Mouse (Mus musculus): ENCODE data around the gene Gimap5. TPM values are rescaled to one million over a fixed set of nuclear protein-coding genes. Genes with fewer than 3 reads are reported as not detected.

Gimap5 gene
- polyA plus RNA-seq, 1 experiment from 2014 or later = 1.9 TPM

DNA sequence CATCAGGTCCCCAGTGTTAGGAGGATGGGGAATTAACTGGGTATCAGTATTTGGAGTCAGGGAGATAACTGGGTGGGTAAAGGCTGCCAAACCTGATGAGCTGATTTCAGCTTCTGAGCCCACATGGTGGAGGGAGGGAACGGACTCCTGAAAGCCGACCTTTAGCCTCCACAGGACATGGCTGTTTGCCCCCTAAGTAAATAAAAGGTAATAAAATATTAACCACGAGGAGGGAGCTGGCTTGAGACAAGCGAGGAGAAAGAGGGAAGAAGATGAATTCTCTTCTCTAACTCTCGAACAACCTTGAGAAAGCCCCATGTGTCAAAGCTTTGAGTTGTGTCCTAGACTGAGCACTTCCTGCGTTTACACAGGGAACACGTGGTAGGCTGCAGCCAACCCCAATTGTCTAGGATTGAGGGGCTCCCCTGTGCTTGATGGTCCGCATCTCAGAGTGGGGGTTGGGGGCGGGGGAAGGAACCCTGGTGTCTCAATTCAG lies 4.2 kb upstream of the Gimap5 start:
- 23% methylated on average over 9 of the region's 9 CpGs for WGBS
- H3K9ac ChIP-seq = peak overlapping the region; percentile 79; the same call in 1 of the 2 replicates
- peak overlapping the region; percentile 55 for H3K4me3 ChIP-seq
- no peak overlapping the region for H3K27ac ChIP-seq
- H3K9me3 ChIP-seq = no peaks in the 10 kb centered on the region
- peaks cover 58% of the 10 kb centered on the region for H3K27me3 ChIP-seq
- ATAC-seq (ENCODE audit: low FRiP score) = peak; percentile 65
- H3K4me1 ChIP-seq (replicated peaks) = peaks cover 17% of the 10 kb centered on the region
- H3K4me2 ChIP-seq = peak overlapping the region; percentile 86
- no peaks in the 10 kb centered on the region for H3K36me3 ChIP-seq

DNA sequence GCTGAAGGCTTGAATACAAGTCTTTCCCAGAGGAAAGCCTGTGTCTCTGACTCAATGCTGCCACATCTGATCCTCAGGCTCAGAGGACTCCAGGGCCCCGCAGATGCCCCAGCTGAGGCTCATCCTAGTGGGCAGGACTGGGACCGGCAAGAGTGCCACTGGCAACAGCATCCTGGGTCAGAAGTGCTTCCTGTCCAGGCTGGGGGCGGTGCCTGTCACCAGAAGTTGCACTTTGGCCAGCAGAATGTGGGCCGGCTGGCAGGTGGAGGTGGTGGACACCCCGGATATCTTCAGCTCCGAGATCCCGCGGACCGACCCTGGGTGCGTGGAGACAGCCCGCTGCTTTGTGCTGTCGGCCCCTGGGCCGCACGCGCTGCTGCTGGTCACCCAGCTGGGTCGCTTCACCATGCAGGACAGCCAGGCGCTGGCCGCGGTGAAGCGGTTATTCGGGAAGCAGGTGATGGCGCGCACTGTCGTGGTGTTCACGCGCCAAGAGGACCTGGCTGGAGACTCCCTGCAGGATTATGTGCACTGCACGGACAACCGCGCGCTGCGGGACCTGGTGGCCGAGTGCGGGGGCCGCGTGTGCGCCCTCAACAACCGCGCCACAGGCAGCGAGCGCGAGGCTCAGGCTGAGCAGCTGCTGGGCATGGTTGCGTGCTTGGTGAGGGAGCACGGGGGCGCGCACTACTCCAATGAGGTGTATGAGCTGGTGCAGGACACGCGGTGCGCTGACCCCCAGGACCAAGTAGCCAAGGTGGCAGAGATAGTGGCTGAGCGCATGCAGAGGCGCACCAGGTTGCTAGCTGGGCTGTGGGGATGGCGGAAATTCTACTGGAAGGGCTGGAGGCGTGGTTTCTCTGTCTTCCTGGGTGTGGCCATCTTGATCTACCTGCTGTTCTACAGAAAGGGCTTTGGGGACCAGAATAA lies 3.3 kb upstream of the Gimap5 start:
- H3K4me1 ChIP-seq (replicated peaks) = peaks cover 17% of the 10 kb centered on the region
- whole genome bisulfite sequencing = 4% methylated on average over 52 of the region's 52 CpGs
- no peaks in the 10 kb centered on the region for H3K36me3 ChIP-seq
- peak overlapping the region; percentile 86 for H3K4me2 ChIP-seq
- peaks cover 58% of the 10 kb centered on the region for H3K27me3 ChIP-seq
- peak overlapping the region; percentile 79 for H3K9ac ChIP-seq
- no peaks in the 10 kb centered on the region for H3K9me3 ChIP-seq
- H3K27ac ChIP-seq = 0 out of 2 replicates have a peak overlapping the region, but pooled peaks have one; percentile 23
- ATAC-seq (ENCODE audit: low FRiP score) = peak; percentile 73
- peak overlapping the region; percentile 55 for H3K4me3 ChIP-seq

DNA sequence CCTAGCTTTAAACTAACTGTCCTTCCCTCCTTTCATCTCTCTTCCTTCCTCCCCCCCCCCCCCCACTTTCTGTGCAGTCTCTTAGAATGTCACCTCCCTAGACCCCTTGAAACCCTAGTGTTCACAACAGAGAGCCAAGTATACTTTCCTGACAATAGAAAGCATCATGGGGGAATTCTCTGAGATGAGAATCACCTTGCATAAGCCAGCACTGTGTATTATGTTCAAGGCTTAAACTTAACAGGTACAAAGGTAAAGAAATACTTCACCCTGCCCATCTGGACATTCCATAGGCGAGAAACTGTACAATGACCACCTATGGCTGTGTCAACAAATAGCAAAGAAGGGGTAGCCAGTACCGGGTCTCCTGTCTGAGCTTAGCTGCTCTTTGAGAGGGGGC lies 507 bp upstream of the Gimap5 start:
- Histone ChIP-seq H3K27ac (no peak overlapping the region), H3K4me2 (no peak overlapping the region), H3K9me3 (no peaks in the 10 kb centered on the region), H3K36me3 (no peaks in the 10 kb centered on the region), H3K4me3 (no peak overlapping the region), H3K27me3 (peaks cover 52% of the 10 kb centered on the region), H3K9ac (no peak overlapping the region), H3K4me1 (replicated peaks) (peaks cover 17% of the 10 kb centered on the region)
- no peak for ATAC-seq (ENCODE audit: low FRiP score)
- 60% methylated on average over 2 of the region's 2 CpGs for WGBS

DNA sequence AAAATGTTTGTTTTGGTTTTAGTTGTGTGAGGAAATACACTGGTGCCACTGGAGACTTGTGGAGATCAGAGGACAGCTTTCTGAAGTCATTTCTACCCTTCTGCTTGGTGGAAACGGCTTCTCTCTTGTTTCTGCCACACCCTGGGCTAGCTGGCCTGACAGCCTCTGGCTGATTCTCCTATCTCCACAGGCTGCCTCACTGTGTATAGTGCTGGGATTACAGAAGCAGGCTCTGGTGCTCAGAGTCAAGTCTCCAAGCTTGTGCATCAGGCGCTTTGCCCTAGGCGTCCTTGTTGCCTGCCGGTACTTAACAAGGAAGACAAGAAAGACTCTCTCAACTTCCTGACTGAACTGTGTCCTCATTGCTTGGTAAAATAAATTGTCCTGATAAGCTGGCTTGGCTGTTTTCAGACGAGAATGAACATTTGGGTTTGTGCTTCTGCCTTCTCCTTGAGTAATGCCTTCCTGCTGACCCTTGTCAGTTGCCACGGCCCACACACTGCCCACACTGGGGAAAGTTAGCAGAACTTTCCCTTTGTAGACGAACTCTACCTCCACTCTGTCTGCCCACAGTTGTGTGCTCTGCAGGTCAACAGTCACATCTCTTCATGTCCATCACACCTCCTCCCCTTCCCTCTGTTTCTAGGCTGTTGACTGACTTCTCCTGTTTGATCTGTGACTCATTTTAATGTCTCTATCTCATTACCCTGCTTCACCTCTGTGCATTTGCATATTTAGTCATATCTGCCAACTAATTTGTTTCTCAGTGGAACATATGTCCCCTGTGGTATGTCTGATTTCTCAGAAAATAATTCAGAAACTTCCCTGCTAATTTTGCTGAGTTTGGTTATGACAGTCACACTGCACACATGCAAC lies 1.3 kb downstream of the Gimap5 start:
- no peaks in the 10 kb centered on the region for H3K36me3 ChIP-seq
- 72% methylated on average over 7 of the region's 7 CpGs for WGBS
- no peak overlapping the region for H3K4me2 ChIP-seq
- H3K9me3 ChIP-seq = no peaks in the 10 kb centered on the region
- no peak for ATAC-seq (ENCODE audit: low FRiP score)
- no peak overlapping the region for H3K9ac ChIP-seq
- no peak overlapping the region for H3K4me3 ChIP-seq
- peaks cover 9% of the 10 kb centered on the region for H3K4me1 ChIP-seq (replicated peaks)
- H3K27me3 ChIP-seq = peaks cover 34% of the 10 kb centered on the region
- H3K27ac ChIP-seq = no peak overlapping the region

DNA sequence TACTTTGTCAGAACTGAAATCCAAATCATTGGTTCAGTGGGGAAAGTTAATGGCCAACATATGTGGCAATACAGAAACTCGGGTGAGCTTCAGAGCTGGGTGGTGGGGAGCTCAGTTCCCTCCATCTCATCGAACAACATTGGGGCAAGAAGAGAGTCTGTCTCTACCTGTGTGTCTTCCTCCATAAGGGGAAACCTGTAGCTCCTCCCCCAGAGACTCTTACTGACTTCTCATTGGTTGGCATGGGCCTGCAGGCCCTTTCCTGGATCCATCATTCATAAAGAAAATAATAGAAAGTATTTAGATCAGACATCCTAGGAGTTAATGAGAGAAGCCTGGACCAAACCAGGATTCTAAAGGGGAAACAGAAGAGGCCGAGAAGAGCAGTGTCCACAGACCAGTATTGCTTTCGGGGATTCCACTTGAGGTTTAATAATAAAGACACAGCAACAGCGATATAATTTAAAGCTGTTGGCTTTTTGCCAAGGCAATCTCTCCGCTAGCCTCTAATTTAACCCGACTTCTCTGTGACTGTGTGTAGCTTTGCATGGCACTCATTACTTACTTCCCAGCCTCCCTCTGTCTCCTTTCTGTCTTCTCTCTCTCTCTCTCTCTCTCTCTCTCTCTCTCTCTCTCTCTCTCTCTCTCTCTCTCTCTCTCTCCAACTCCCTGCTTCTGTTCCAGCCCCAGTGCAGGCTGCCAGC lies 17.7 kb downstream of the Gimap5 start:
- H3K4me3 ChIP-seq = no peak overlapping the region
- H3K4me1 ChIP-seq (replicated peaks) = no peaks in the 10 kb centered on the region
- H3K9ac ChIP-seq = no peak overlapping the region
- H3K4me2 ChIP-seq = no peak overlapping the region
- no peaks in the 10 kb centered on the region for H3K36me3 ChIP-seq
- H3K27me3 ChIP-seq = no peaks in the 10 kb centered on the region
- ATAC-seq (ENCODE audit: low FRiP score) = no peak
- WGBS = 75% methylated on average over 7 of the region's 7 CpGs
- H3K27ac ChIP-seq = no peak overlapping the region
- no peaks in the 10 kb centered on the region for H3K9me3 ChIP-seq

DNA sequence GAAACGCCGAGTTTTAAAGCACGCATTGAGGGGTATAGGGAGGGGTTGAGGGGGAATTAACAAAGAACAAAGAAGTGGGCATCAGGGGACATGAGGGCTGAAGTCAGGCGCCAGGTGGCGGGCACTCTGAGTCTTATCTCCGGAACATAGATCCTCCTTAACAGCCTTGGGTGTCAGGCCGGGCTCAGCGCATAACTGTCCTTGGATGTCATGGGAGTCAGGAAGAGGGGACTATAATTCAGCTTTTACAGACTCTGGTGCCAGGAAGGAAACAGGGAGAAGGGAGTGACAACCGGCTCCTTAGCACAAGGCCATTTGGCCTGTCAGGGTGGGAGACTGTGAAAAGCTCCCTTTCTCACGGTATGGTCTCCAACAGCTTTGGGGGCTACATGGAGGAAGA lies 18.5 kb downstream of the Gimap5 start:
- WGBS = 97% methylated on average over 10 of the region's 10 CpGs
- H3K4me3 ChIP-seq = no peak overlapping the region
- no peaks in the 10 kb centered on the region for H3K27me3 ChIP-seq
- no peak overlapping the region for H3K9ac ChIP-seq
- H3K27ac ChIP-seq = no peak overlapping the region
- H3K4me1 ChIP-seq (replicated peaks) = no peaks in the 10 kb centered on the region
- no peaks in the 10 kb centered on the region for H3K9me3 ChIP-seq
- no peaks in the 10 kb centered on the region for H3K36me3 ChIP-seq
- no peak for ATAC-seq (ENCODE audit: low FRiP score)
- H3K4me2 ChIP-seq = no peak overlapping the region

DNA sequence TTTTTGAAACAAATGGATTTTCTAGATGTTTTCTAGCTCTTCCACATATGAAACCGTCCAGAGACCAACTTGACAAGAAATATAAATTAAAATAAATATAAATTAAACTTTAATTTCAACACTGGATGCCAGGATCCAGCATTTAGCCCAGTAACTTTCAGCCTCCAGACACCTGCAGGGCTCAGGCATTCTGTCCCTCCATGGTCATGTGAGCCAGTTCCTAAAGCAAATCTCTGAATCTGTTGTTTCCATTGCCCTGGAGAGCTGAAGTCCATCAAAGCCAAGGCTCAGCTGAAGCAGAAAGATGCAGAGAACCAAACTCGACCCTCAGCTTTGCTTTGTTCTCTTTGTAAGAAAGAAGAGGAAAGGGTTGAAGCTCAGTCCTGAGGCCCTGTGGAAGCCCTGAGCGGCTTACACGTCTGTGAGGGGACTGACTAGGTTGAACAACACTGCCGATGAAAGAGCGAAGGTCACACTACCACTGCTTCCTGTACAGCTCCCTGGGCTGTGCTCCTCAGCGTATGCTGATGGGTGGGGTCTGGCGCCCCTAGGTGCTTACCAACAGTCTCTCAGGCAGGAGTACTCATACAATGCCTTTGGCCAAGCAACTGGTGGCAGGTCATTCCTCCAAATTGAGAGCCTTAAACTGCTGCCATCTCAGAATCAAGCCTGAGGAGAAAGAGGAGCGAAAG lies 22.3 kb downstream of the Gimap5 start:
- Histone ChIP-seq H3K27me3 (no peaks in the 10 kb centered on the region), H3K4me3 (no peak overlapping the region), H3K9me3 (no peaks in the 10 kb centered on the region), H3K9ac (no peak overlapping the region), H3K36me3 (no peaks in the 10 kb centered on the region), H3K4me2 (no peak overlapping the region), H3K27ac (no peak overlapping the region), H3K4me1 (replicated peaks) (no peaks in the 10 kb centered on the region)
- ATAC-seq (ENCODE audit: low FRiP score) = no peak
- 76% methylated on average over 9 of the region's 9 CpGs for WGBS

DNA sequence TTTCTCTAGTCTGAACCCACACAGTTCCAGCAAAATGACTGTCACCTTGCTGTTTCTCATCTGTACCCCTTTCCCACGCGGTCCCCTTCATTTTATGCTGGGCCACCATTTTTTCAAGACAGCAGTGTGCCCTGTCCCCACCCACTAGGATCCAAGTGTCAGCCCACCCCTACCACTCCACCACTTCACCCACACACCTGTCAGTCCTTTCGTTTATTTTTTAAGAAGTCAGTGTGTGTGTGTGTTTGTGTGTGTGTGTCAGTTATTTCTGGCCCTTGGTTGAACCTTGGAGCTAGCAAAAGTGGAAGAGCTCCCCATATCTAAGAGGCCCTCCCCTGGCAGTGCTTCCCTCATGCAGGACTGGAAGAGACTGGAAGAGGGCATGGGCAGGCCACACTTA lies 22.9 kb downstream of the Gimap5 start:
- Histone ChIP-seq H3K36me3 (no peaks in the 10 kb centered on the region), H3K27me3 (no peaks in the 10 kb centered on the region), H3K9me3 (no peaks in the 10 kb centered on the region), H3K9ac (no peak overlapping the region), H3K4me3 (no peak overlapping the region), H3K4me2 (no peak overlapping the region), H3K27ac (no peak overlapping the region), H3K4me1 (replicated peaks) (no peaks in the 10 kb centered on the region)
- WGBS = 95% methylated on average over 3 of the region's 3 CpGs
- ATAC-seq (ENCODE audit: low FRiP score) = no peak

DNA sequence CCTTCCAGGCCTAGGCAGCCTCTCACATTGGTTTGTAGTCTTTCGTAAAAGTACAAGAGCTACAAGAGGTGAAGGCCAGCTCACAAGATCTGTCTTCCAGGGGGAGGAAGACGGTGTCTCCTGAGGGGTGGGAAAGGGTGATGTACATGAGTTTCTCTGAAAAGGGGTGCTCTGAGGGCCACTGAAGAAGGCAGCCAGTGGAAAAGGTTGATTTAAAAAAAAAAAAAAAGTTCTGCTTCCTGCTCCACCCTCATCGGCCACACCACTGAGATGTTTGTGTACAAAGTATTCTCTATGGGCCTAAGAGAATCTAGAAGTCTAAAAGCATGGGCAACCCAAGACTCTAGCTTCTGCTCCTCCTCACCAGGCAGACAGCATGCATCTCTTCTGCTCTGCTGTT lies 24.7 kb downstream of the Gimap5 start, which contains the start of gene Gimap3:
Gene Gimap3 (minus strand): TSS at position 156 of the 400 bp plus-strand sequence.
- no peaks in the 10 kb centered on the region for H3K4me1 ChIP-seq (replicated peaks)
- H3K36me3 ChIP-seq = no peaks in the 10 kb centered on the region
- H3K9me3 ChIP-seq = no peaks in the 10 kb centered on the region
- H3K27ac ChIP-seq = no peak within 1 kb of the TSS
- H3K4me3 ChIP-seq = no peak within 1 kb of the TSS
- no peak within 1 kb of the TSS for H3K4me2 ChIP-seq
- no peak within 1 kb of the TSS for H3K9ac ChIP-seq
- 89% methylated on average over 3 of the region's 3 CpGs for WGBS
- no peaks in the 10 kb centered on the region for H3K27me3 ChIP-seq
- no peak for ATAC-seq (ENCODE audit: low FRiP score)

DNA sequence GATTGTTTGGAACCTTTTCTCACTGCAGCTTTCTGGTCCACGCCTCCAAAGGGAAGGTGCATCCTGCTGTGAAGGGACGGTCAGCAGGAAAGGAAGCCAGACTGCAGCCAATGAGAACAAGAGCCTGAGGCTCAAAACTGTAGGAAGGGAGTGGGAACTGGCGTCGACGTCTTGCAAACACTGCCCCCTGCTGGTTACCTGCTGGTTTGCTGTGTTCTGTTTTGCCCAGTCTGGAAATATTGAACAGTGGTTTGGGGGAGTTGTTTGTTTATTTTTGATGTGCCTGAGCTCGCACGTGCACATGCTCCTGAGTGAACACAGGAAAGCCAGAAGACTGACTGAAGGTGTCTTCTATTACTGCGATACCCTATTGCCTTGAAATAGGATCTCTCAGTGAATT lies 26.0 kb downstream of the Gimap5 start:
- no peak overlapping the region for H3K4me3 ChIP-seq
- ATAC-seq (ENCODE audit: low FRiP score) = 0 out of 2 replicates have a peak, but pooled peaks have one; percentile 52
- H3K36me3 ChIP-seq = no peaks in the 10 kb centered on the region
- no peak overlapping the region for H3K27ac ChIP-seq
- H3K4me2 ChIP-seq = no peak overlapping the region
- WGBS = 13% methylated on average over 8 of the region's 8 CpGs
- no peaks in the 10 kb centered on the region for H3K4me1 ChIP-seq (replicated peaks)
- no peaks in the 10 kb centered on the region for H3K27me3 ChIP-seq
- no peaks in the 10 kb centered on the region for H3K9me3 ChIP-seq
- no peak overlapping the region for H3K9ac ChIP-seq

DNA sequence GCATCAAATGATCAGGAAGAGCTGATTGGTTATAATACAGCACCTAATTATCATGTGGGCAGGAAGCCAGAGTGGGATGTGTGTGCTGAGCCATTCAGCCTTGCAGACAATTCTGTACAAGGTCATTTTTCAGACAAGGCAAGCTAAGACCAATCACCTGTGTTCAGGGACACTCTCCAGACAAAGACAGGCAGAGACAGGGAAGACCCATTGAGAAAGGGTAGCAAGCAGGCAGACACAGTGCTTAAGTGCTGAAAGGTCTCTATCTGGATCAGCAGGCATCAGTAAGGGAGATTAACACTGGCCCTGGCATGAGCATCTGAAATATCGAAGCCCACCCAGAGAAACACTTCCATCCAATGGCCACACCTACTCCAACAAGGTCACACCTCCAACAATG lies 38.4 kb downstream of the Gimap5 start:
- no peak for ATAC-seq (ENCODE audit: low FRiP score)
- Histone ChIP-seq H3K27ac (no peak overlapping the region), H3K4me2 (no peak overlapping the region), H3K4me3 (no peak overlapping the region), H3K4me1 (replicated peaks) (no peaks in the 10 kb centered on the region), H3K36me3 (no peaks in the 10 kb centered on the region), H3K9me3 (0 out of 2 replicates have a peak, but pooled peaks cover 5% of the 10 kb centered on the region), H3K9ac (no peak overlapping the region), H3K27me3 (no peaks in the 10 kb centered on the region)
- WGBS = 84% methylated on average over 1 of the region's 1 CpGs
